Mouse (Mus musculus) left cerebral cortex, adult 11 months (tissue): ENCODE data around the gene Ccn6.
A peak's percentile ranks its signal among the peaks of the same experiment; 100 is the strongest.

Experiments used
- DNase-seq: peaks from one replicate; pipeline ENCODE4 v3.0.0; 2022; ENCODE audit warnings: low spot score

Gene Ccn6

GRCm38 (mm10) chr10:39161406-39161805 is 2.2 kb downstream of the Ccn6 start:
- DNase-seq, result no peak

DNA sequence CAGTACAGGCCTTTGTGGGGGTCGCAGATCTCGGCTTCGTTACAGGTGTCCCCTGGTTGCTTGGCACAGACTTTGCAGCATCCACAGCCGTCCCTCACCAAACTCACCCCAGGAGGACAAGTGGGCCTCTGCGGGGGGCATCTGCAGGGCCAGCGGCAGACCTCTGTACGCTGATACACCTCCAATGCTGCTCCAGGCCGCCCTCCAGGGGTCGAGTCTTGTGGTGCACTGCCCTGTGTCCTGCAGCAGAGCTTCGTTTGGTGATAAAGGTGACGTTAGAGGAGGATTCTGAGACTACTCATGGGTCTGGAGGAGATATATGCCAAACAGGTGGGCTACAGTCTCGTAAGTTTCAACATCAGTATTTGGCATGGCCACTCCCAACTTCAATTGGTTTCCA is 5.3 kb downstream of the Ccn6 start:
- no peak for DNase-seq

- no peak for DNase-seq
Observed at GRCm38 (mm10) chr10:39157321-39157720, 6.3 kb downstream of the Ccn6 start.

DNA sequence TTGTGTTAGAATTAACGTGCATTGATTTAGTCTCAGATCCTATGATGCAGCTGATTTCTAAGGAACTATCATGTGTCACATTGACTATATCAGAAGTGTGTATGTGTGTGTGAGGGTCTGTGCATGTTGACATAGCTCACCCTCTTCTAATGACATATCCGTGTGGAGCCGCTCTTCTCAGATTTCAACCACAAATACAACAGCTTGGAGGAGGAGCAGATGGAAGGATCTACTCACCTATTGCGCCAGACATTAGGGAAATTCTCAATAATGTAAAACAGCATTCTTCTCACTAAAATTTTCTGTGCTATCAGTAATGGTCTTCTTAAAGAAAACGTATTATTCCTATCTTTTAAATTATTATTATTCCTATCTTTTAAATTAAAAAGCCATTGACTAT is 6.9 kb downstream of the Ccn6 start:
- no peak for DNase-seq

DNA sequence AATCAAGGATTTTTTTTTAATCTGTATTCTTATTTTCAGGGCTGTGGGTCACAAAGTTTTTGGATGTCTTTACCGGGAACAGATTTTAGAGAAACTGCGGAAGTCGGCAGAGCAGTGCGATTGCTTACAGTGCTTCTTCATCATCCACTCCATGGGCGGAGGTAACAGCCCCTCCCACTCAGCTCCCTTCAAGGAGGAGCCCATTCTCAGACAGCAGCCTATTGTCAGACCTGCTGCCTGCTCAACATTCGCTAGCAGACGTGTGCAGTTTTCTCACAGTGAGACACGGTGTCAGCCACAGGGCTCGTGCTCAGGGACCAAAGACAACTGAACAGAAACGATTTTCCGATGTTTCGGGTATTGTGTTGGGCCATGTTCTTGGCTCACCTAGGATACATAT is 21.4 kb downstream of the Ccn6 start:
- DNase-seq, result no peak

DNA sequence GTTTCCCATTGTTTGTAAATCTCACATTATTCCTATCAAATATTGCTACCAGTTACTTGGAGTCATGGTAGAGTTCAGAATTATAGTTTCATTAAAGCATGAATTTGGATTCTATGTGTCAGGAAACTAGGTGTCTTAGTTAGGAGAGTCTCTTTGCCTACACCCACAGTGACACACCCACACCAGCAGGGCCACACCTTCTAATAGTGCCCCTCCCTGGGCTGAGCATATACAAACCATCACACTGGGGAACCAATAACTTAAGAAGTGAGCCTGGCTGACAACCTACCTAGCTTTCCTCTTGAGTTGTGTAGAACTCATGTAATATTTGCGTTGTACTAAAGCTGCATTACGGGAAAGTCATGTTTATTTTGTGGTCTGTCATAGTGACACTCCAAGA is 22.2 kb downstream of the Ccn6 start:
- no peak for DNase-seq

GRCm38 (mm10) chr10:39140843-39141242 is 22.8 kb downstream of the Ccn6 start:
- no peak for DNase-seq

GRCm38 (mm10) chr10:39138761-39139160 is 24.8 kb downstream of the Ccn6 start:
- DNase-seq, result no peak

DNA sequence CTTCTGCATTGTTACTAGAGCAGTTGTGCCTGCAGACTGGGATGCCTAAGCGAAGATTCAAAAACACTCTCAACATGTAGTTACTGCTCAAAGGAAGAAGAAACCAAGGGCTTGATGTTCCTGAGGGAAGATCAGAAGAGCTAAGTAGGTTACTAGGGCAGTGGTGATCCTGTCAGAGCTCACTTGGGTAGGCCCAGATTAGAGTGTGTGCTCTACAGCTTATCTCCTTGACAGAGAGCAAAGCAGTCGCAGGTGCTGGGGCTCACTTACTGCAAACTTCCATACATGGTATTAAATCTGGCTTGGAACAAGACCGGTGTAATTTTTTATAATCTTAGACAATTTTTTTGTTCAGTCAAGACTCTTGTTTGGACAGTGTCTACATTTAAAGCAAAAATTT is 25.8 kb downstream of the Ccn6 start:
- DNase-seq, result no peak

DNA sequence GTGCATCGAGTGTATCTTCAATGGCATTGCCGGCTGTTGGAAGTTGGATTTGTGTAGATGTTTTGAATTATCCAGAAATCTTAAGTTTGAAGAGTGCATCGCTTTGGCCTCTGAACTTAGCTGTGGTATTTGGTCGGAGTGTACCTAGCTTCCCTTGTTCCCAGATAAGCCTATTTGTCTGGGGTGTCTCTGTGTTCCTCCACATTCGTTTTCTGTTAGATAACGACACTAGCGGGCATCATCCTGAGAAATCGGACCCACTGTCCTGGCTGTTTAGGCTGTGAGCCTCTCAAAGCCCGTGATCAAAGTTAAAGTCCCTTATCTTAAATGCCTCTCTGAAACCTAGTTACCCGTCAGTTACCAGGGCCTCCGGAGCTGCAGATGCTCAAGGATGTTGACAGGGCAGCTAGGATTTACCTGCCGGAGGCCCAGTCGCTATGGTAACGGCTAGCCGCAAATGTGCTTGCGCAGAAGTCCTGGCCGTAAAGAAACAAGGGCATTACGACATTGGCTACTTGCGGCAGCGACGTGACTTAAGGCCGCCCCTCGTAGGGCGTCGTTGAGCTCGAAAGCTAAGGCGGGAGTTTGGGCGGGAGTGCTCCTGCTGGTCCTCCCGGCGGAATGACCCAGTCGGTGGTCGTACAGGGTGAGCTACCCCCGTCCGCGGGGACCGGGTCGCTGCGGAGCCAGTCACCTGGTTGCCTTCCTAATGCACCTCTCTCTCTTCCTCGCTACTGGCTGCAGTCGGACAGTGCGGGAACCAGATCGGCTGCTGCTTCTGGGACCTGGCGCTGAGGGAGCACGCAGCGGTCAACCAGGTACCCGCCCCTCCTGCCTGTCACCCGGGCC is 29.9 kb downstream of the Ccn6 start, which contains the start of the genes Fam229b and Tube1:
Gene Fam229b (minus strand): TSS at position 453 of the 849 bp plus-strand sequence.
Gene Tube1 (plus strand): TSS at position 515 of the 849 bp plus-strand sequence.
- DNase-seq, result peak; percentile 91

DNA sequence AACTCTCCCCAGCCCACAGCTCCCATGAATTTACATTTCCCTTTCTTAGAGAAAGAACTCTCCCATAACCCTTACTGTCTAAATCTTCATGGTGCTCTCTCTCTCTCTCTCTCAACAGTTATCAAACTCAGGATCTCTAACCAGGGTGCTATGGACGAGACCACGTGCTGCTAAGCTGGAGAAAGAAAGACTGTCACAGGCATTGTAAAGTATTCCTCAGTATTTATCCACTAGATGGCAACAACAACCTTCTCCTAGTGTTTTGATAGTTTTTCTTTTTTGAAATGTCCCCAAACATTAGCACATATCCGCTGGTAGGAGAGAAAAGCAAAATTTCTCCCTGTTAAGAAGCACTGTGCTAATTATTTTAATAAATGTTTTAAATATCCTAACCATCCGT is 42.2 kb downstream of the Ccn6 start:
- no peak for DNase-seq

GRCm38 (mm10) chr10:39109489-39109874 is 54.1 kb downstream of the Ccn6 start:
- DNase-seq, result no peak

- no peak for DNase-seq
Observed at GRCm38 (mm10) chr10:39108837-39109488, 54.6 kb downstream of the Ccn6 start.

DNA sequence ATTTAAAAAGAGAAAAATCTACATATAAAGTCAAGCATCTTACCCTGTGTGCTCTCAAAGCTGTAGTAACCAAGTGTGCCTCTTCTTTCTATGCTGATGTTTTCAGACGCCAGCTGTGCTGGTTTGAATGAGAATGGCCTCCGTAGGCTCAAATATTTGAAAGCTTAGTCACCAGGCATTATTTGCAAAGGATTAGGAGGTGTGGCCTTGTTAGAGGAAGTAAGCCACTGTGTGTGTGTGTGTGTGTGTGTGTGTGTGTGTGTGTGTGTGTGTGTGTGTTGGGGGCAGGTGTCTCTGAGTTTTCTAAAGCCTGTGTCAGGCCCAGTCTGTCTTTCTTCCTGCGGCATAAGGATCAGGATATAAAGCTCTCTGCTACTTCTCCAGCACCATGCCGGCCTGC is 56.7 kb downstream of the Ccn6 start:
- no peak for DNase-seq

DNA sequence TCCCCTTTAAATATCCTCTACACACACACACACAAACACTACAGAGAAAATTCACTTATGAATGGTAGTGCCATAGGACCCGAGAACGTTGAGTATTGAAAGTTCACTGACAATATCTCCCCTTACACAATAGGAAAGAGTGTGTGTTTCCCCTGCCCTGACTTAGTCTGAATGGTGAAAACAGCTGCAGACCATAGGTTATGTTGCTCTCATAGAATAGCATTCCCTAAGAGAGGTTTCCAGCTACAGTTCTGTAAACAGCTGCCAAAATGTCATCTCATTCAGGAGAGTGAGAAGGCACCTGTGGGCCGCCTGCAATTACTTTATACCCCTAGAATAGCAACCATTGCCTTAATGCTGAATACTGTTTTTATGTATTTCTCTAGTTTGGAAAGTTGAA is 57.2 kb downstream of the Ccn6 start:
- no peak for DNase-seq

DNA sequence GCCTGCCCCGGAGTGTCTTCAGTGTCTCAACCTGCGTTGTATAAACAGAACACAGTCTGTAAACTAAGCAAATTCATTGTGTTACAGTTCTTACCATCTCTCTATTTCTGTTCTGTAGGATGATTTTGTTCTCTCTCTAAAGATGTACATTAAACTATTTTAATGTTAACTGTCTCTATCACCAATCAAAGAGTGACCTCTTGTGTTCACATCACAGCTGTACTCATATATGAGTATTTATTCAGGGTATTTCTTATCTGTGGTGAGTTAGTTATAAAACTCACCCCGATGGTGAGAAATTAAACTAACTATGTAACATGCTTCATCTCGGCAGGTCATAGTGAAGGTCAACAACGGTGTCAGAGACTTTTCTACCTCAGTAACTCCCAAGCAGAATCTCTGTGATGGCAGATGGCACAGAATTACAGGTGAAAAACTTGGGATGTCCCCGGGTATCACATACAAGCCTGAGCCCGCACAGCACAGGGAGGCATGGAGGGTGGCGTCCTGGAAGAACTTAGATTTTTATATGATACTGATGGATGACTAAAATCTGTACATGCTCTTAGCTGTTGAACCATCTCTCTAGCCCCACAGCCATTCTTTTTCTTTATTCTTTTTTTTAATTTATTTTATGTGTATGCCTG is 58.7 kb downstream of the Ccn6 start:
- DNase-seq, result no peak
